Mouse (Mus musculus) layer of hippocampus, adult 2 months (tissue): ENCODE data around the gene Nuak1. TPM values are rescaled to one million over a fixed set of nuclear protein-coding genes. Genes with fewer than 3 reads are reported as not detected.

ENCODE experiments used
- DNase-seq, 2 experiments: peaks; one replicate each; pipeline ENCODE4 v3.0.0; 2022; ENCODE audit warnings: low spot score in 2 of 2
- H3K27ac ChIP-seq: fragments of 200-600 bp; 2 replicates; pipeline ENCODE4 v1.8.1; 2022
- H3K4me3 ChIP-seq: fragments of 200-600 bp; 2 replicates; pipeline ENCODE4 v1.8.1; 2022; ENCODE audit warnings: mild to moderate bottlenecking
- CTCF ChIP-seq: fragments of 200-600 bp; conservative IDR thresholded peaks from 2 replicates; pipeline ENCODE4 v1.8.1; 2022; ENCODE audit warnings: antibody characterized with exemption, mild to moderate bottlenecking, moderate library complexity
- total RNA-seq, 2 experiments: library from RNA; stranded (reverse); gene quantifications; 2 replicates each; pipeline ENCODE4 v1.2.3; 2021

Nuak1 gene
- total RNA-seq, 2 experiments from 2014 or later, result 47.9 to 51.4 TPM

DNA sequence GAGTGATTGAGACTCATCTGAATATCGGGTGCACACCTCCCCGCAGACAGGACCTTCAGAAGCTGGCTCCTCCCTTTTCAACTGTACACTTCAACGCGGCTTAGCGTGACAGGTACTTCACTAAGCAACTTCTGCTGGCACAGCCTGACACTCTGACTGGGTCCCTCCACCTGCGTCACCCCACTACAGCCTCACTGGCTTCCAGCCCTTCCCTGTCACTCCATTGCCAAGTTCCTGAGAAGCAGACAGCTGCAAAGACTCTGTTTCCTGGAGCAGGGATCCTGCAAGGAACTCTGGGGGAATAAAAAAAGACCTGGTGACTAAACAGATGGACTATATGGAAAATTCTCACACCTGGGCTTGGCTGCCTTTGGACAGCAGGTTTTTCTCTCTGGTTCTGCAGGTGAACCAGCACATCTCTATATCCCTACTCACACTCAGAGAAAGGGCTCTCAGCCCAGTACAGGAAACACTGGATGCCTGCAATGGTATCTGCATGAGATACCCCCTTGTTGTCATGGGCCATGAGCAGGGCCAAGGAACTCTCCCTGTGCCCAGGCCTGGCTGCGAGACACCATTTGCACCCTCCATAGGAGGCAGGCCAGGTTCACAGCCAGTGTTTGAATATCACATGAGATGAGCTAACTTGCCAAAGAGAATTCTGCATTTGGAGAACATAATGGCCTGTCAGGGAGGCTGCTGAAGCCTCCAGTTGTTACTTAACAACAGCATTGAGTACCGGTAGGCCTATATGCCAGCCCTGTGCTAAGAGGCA is 44.3 kb downstream of the Nuak1 start:
- Histone ChIP-seq H3K4me3 (no peak overlapping the region), H3K27ac (peak overlapping the region; percentile 83)
- DNase-seq, result no peak
- TF ChIP-seq CTCF, result no peak

DNA sequence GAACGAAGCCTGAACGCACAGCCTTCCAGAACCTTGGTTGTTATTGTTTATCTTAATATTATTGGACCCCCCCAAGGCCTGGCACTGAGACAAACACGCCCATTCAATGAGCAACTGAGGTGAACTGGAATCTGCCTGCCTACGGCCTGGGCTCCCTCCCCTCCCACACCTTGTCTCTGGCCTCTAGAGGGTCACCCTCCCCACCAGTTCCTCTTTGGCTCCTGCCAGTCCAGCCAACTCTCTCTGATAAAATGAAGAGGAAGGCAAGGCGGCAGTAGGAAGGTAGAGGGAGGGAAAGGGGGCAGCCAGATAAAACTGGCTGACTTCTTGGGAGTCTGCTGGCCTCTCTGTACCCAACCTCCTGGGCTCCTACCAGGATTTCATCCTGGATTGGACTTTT is 45.1 kb downstream of the Nuak1 start:
- no peak for DNase-seq
- no peak for TF ChIP-seq CTCF
- H3K4me3 ChIP-seq, result no peak overlapping the region
- peak overlapping the region; percentile 83 for H3K27ac ChIP-seq

DNA sequence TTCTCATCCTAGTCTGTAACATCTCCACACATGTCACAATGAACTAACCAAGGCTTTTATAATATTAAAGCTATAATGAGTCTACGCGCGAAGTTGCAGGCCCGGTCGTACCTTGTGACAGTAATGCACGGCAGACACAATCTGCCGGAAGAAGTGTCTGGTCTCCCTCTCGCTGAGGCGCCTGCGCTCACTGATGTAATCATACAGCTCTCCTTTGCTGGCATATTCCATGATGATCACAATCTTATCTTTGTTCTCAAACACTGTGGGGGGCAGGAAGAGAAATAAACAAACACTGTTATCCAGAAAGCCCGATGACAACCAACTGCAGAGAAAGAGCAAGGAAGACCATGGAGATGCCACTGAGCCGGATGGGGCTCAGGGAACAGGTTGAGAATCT is 46.5 kb downstream of the Nuak1 start:
- no peak for DNase-seq
- TF ChIP-seq CTCF, result no peak
- peak overlapping the region; percentile 83 for H3K27ac ChIP-seq
- no peak overlapping the region for H3K4me3 ChIP-seq

DNA sequence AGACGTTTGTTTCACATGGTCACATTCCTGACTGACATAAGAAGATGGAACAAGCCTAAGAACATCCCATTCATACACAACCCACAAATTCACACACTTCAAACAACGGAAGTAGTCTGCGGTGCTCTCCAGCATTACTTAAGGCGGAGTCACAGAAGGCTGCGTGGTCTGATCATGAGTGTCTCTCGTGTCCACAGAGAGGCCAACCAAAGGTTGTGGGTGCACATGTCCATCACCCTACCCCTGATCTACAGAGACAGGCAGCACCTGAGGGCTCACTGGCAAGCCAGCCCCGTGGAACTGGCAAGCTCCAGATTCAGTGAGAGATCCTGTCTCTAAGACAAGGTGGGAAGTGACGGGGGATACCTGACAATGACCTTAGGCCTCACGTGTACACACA is 47.0 kb downstream of the Nuak1 start:
- Histone ChIP-seq H3K4me3 (no peak overlapping the region), H3K27ac (peak overlapping the region; percentile 83)
- DNase-seq, result no peak
- no peak for TF ChIP-seq CTCF

DNA sequence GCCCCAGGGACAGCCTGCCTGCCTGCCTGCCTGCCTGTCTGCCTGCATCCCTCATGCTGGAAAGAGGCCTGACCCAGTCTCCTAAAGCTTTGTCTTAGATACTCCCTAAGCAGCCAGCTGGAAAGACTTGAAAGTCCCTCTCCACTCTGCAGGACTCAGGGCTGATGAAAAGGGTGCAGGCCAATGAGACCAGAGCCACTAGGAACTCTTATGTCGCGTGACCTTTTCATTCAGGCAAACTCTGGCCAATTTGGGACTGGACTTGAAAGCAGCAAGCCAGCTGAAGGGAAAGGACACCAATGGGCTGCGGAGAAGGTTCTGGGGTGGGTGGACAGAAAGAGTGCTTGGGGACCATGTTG is 47.7 kb downstream of the Nuak1 start:
- no peak for DNase-seq
- H3K27ac ChIP-seq, result peak overlapping the region; percentile 83
- no peak overlapping the region; the same call in 1 of the 2 replicates for H3K4me3 ChIP-seq
- no peak for TF ChIP-seq CTCF

DNA sequence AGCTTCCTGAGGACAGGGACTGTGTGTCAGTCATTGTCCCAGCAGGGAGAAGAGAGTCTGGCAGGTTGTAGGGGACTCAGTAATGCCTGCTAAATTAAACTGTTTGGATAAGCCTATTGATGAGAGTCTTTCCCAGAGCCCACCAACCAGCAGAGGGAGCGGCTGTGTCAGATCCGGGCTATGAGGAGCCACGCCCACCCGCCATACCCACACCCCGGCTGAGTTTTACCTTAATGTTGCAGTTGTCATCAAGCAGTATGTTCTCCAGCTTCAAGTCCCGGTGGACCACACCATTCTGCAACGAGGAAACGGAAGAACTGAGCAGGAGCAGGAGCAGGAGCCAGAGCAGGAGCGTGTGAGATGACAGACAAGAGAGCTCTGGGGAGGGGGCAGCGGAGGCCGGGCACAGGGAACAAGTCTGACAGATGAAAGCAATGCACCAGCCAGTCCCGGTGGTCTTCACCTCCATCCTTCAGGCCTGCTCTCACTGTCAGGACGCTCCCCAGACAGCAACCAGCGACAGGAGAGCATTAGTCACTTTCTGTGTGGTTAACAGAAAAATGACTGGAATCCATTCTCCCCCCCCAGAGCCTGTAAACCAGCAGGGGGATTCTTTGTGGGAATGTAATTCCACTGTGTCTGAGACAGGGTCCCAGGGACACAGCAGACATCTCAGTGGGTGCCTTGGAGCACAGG is 48.2 kb downstream of the Nuak1 start:
- H3K27ac ChIP-seq, result peak overlapping the region; percentile 83
- TF ChIP-seq CTCF, result peak; percentile 72
- H3K4me3 ChIP-seq, result peak overlapping the region; percentile 15; the same call in 1 of the 2 replicates
- peak in 1 of 2 experiments; percentile 59 for DNase-seq

DNA sequence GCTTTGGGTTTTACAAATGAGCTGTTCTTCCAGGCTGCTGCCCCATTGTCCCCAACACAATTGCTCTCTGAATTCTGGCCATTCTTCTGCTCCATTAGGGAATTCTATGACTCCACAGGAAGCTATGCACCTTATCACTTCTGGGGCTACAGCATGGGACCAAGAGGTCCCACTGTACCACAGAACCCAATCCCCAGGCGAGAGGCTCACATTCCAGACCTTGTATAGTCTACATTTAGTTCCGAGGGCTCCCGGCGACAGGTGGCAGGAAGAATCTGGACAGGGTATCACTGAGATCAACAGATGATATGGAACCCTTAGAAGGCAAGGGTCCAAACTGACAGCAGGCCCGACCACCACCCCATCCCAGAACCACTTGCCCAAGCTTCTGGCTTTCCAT is 50.7 kb downstream of the Nuak1 start:
- Histone ChIP-seq H3K27ac (peak overlapping the region; percentile 89; the same call in 1 of the 2 replicates), H3K4me3 (no peak overlapping the region)
- no peak for DNase-seq
- no peak for TF ChIP-seq CTCF

DNA sequence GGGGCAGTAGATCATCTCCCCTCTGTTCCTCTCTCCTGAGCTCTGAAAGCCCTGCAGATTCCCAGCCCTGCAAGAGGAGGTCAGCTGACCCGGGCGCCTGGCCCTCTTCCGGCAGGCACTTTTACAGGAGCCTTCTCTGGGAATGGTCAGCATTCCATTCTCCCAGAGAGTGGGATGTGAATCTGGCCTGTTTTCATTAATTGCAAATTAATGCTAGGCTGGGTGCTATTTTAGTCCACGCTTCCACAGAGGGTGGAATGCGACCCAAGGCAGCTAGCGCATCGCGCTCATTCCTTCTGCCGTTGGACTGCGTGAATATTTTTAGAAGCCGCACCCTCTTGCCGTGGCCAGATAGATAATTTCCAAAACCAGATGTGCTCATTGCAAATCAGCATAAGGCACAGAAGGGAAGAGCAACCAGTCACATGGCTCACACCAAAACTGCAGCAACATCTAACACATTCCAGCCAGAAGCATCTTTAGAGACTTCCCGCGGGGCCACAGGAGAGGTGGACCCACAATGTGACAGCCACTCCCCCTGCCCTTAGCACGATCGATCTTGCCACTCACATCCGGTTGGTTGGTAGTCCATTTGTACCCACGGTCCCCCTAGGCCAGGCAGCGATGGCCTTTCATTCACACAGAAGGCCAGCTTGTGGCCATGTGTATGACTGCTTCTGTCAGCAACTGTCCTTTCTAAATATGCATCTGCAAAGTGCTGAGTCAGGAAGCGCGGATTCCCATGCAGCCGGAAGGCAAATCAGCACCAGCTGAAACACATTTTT is 51.8 kb downstream of the Nuak1 start:
- no peak for DNase-seq
- TF ChIP-seq CTCF, result no peak
- H3K27ac ChIP-seq, result peak overlapping the region; percentile 89
- no peak overlapping the region for H3K4me3 ChIP-seq

DNA sequence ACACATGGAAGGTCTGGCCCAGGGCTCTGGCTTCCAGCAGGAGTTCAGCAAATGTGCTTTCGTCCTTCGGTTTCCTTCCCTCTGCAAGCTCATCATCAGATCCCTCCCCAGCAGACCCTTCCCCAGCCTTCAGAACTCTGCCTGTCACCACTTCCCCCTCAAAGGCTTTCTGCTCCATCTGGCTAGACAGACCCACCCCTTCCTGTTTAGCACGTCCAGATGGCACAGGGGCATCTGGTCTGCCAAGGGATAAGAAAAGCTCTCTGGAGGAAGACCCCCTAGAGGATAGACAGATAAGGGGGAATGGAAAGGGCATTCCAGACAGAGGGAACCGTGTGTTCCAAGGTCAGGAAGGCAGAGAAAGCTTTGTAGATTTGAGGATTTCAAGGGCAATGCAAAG is 53.1 kb downstream of the Nuak1 start:
- DNase-seq, result no peak
- TF ChIP-seq CTCF, result no peak
- Histone ChIP-seq H3K4me3 (no peak overlapping the region), H3K27ac (peak overlapping the region; percentile 89)

DNA sequence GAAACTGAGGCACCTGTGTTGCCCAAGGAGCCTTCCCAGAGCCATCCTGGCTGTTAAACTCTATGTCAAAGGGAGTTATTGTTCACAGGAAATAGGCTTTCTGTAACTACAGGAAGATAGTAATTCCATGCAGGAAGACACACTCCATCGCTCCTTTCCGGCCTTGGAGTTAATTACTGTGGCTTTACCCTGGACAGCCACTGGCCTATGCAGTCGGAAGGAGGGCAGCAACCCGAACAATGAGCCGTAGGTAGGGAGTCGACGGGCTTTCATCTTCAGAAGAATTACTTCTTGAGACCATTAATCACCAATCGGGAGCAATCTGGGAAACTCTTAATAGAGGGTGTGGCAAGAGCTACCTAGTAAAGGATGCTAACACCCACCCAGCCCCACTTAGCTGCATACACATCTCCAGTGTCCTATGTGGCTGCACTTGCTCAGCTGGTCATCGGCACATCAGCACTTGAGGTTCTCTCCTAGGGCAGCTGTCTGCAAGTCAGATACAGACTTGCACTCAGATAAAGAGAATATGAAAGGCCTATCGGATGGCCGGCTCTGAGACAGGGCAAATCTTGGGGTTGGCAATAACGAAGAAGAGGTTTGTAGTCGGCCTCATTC is 53.7 kb downstream of the Nuak1 start:
- no peak for TF ChIP-seq CTCF
- DNase-seq, result no peak
- H3K4me3 ChIP-seq, result no peak overlapping the region
- peak overlapping the region; percentile 89 for H3K27ac ChIP-seq

DNA sequence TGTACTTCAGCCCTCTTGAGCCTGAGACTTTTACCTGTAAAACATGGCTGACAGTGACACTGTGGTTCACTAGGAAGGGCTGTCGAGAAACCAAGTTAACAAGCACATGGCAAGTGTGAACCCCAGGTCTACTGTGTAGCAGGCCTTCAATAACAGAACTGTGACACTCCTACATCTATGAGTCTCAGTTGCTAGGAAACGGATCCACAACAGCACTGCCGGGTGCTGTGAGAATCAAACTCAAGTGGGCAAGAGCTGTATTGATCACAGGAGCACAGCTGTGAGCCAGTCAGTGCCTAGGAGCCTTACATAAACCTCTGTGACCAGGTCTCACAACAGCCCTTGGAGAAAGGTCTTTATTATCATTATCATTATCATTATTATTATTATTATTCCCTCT is 54.2 kb downstream of the Nuak1 start:
- no peak for TF ChIP-seq CTCF
- DNase-seq, result no peak
- Histone ChIP-seq H3K4me3 (no peak overlapping the region), H3K27ac (peak overlapping the region; percentile 89)

DNA sequence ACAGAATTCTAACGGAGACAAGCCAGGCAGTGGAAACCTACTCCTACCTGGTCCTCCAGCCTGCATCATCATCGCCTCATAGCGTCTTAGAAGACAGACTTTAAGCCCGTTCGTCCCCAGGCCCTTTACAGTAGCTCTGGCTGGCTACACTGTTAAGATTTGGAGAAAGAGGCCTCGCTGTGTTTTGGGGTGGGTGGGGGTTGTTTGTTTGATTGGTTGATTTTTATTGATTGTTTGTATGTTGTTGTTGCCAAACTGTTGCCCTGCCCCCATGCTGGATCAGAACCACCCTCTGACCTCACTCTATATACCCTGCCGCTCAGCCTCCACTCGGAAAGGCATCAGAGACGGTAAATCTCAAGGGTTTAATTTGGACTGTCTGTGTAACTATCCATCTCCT is 55.6 kb downstream of the Nuak1 start:
- no peak for DNase-seq
- TF ChIP-seq CTCF, result no peak
- Histone ChIP-seq H3K27ac (peak overlapping the region; percentile 60), H3K4me3 (no peak overlapping the region)
